Mouse (Mus musculus): ENCODE measurements around the gene Zbp1.

- no peak for TF ChIP-seq CTCF (IDR thresholded peaks at IDR 0.05; ENCODE audit: low read depth, low read length)
- TF ChIP-seq POLR2A (IDR thresholded peaks at IDR 0.05; ENCODE audit: borderline replicate concordance, low read depth, low read length): no peak
Measured at GRCm38 (mm10) chr2:173171956-173172355, 46.8 kb downstream of the Zbp1 start.

Measured in bone marrow macrophage, adult 2 months (primary cell).